Mouse (Mus musculus) left cerebral cortex, adult 9 months (tissue): ENCODE measurements around the gene Rangap1.
A peak's percentile ranks its signal among the peaks of the same experiment; 100 is the strongest.
"Not testable (repeated sequence)": the region's sequence is repeated elsewhere in the genome, so short reads cannot be mapped to it uniquely, and the experiment has no call there.

ENCODE experiments used
- DNase-seq, 2 experiments: peaks; one replicate each; pipeline ENCODE4 v3.0.0; 2022; ENCODE audit warnings: low spot score in 2 of 2

Rangap1 gene

DNA sequence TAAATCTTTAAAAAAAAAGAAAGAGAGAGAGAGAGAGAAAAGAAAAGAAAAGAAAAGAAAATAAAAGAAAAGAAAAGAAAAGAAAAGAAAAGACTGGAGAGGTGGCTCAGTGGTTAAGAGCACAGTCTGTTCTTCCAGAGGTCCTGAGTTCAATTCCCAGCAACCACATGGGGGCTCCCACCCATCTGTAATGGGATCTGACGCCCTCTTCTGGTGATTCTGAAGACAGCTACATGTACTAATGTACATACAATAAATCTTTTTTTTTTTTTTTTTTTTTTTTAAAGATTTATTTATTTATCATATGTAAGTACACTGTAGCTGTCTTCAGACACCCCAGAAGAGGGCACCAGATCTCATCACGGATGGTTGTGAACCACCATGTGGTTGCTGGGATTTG lies 3.0 kb downstream of the Rangap1 start:
- not testable (repeated sequence) for DNase-seq

DNA sequence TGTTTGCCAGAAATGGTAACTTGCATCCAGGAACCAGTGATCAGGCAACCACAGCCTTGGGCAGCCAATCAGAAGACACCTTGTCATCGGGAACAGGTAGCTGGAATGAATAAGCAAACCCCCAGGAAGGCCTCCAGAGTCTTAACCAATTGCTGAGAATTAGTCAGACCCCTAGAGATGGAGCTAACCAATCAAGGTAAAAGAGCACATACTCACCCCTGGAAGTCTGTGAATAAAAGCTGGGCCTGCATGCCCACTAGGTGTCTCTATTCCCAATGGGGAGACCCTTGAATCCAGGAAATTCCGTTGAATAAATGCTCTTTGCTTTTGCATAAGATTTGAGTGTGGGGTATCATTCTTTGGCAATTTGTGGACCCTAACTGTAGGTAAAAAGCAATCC lies 5.4 kb downstream of the Rangap1 start:
- no peak for DNase-seq

DNA sequence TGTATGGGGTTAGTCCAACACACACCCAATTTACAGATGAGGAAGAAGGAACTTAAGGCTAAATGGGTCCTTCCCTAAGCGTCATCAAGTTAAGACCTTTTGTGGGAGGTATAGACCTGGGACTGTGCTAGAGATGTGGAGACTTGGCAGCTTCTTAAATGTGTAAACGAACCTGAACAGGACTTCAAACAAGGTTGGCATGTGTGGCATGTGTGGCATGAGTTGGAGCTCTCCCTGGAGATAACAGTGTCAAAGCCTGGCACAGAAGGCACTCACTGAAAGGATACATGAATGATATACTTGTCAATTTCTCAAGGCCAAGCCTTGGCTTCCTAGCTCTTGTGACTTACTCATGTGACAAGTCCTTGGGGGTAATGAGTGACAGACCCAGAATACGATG lies 6.0 kb downstream of the Rangap1 start:
- DNase-seq, result no peak

DNA sequence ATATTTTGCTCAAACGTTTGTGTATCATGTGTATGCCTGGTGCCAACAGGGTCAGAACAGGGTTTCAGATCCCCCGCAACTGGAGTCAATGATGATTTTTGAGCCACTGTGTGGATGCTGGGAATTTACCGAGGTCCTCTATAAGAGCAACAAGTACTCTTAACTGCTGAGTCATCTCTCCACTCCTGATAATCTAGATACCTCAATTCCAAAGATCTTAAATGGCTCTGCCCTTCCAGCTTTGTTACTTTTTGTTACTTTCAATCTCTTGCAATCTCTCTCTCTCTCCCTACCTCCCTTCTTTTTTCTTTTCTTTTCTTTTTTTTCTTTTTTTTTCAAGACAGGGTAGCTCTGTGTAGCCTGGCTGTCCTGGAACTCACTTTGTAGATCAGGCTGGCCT lies 10.3 kb downstream of the Rangap1 start:
- DNase-seq, result no peak

DNA sequence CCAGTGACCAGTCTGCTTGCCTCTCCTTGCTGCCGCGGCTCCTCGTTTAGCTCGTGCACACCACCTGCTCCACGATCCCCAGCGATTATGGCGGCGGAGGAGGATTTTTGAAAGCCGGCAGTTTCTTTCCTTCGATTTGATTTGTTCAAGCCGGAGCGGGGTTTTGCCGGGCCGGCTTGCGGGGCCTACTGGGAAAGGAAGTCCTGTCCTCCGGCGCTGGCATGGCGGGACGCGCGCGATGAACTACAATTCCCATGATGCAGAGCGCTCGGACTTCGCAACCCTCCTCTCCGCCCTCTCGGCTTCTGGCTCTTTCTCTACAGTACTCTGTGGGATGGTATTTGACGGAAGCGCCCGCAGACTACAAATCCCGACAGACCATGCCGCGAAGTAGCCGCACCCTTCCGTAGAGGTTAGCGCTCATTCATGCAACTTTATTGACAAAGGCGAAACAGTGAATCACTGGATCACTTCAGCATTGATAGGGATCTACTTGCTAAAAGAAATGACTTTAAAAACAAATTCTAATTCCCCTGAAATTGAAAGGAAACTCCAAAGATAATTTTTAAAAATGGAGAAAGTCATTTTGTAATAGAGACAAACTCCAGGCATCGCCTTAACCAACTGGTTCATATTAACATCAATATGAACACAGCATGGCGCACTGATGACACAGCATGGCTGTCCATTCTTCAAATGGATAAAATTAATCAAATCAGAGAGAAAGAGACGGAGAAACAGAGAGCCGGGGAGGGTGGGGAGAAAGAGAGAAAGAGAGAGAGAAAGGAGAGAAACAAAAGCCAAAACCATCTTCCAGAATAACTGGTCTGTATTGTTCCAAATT lies 15.3 kb downstream of the Rangap1 start:
- DNase-seq, result peak; percentile 99

DNA sequence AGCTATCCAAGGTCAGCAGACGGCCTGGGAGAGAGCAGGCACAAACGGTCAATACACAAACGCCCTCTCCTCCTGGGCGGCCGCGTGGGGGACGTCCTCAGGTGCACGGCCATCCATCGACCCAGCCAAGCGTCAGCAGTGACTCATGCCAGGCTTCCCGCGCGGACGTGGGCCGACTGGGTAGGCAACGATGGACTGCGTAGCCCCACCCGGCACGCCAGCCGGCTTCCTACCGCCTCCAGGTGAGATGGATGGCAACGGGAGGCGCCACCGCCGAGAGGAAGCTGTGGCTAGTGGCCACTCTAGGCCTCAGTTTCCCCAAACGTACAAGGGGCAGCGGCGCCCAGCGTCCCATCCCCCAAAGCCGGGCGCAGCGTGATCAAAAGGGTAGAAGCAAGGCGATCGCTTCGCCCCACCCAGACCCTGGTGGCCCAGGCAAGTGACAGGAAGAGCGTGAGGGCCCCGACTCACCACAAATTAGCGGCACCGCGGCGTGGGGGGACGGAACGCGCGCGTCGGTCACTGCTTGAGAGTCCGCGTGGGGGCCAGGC lies 16.0 kb downstream of the Rangap1 start:
- peak in 1 of 2 experiments; percentile 73 for DNase-seq

DNA sequence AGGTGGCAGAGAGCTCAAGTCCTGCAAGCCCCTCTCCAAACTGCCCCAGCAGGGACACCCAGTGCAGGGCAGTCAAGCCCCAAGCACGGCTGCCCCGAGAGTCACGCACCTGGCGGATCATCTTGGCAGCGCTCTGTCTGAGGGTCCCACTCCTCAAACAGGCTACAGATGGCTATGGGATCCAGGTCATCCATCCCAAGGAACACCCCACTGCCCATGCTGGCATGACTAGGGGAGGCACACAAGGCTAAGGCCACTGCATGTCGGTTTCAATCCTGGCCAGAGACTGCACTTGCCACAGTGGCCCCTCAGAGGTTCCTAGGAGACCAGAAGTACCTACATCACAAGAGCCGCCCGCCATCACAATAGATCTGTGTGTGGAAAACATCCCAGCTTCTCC lies 19.4 kb downstream of the Rangap1 start:
- no peak for DNase-seq

DNA sequence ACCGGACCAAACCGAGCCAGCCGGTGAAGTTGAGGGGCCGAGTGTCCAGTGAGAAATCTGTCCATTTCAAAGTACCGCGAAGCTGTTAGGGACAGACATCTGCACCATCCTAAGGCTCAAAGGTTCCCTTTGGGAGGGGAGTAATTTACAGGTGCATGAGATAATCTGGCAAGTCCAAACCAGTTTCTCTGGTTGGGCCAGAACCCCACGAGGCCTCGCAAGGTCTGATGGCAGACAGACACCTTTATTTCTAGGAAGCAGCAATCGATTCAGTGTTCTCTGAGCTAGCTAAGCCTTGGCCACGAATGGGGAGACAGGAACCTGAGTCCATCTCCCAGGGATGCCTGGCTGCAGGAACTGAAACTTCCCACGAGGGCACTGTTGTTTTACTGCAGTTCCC lies 21.7 kb downstream of the Rangap1 start:
- DNase-seq, result no peak

DNA sequence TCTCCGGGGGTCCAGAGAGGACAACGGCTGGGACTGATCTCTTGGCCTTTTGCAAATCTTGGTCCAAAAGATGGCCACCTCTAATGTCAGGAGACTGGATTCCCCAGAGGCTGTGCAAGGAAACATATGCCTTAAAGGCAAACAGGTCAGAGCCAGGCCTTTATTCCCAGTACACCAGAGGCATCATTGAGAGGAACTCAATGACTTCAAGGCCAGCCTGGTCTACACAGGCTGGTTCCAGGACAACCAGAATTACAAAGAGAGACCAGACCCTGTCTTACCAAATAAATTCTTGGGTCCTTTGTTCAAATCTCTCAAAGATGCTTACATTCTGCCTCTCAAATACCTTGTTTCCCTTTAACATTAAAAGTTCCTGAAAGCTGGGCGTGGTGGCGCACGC lies 23.0 kb downstream of the Rangap1 start:
- DNase-seq, result no peak

DNA sequence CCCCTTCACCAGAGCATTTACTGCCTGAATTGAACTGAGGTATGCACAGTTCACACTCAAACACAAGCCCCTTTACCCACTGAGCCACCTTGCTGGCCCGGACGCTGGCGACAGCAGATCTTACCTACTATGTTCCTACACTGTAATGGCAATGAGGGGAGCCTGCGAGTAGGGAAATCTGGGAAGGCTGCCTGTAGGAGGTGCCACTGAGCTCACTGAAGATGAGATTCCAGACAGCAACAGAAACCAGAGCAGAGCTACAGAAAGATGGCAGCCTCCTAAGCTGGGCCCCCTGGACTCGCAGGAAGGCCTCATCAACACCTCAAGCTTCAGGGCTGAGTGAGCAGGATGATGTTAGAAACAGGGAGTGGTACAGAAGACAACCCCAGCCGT lies 26.2 kb downstream of the Rangap1 start:
- peak in 1 of 2 experiments; percentile 26 for DNase-seq

DNA sequence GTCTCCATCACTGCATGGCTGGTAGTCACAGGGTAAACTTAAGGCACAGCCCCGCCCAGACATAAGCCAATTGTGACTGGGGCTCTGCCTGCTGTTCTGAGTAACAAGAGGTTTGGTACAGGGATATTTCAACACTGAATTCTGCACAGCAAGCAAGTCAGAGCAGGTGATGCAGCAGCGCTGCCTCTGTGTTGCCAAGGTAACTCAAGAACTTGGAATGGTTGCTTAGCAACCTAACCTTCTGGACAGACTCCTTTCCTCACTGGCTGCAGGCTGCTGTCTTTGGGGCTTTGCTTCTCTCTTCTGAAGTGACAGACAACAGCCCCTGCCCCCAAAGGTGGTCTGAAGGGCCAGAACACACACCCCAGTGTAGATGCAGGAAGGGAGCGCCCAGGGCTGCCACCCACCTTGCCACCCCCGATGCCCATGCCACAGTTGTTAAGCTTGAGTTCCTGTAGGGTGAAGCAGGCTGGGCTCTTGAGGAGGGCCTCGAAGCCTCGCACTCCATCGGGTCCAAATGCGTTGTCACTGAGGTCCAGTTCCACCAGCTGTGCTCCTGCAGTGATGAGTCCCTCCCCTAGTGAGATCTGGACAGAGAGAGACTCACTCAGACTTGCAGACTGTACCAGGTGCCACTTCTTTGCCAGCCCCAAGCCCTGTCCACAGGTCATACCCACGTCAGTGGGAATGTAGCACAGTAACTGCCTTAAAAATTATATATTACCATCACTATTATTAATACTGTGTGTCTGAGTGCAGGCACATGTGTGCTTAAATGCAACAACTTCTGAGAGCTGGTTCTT lies 26.8 kb downstream of the Rangap1 start:
- DNase-seq, result peak; percentile 63 to 80

DNA sequence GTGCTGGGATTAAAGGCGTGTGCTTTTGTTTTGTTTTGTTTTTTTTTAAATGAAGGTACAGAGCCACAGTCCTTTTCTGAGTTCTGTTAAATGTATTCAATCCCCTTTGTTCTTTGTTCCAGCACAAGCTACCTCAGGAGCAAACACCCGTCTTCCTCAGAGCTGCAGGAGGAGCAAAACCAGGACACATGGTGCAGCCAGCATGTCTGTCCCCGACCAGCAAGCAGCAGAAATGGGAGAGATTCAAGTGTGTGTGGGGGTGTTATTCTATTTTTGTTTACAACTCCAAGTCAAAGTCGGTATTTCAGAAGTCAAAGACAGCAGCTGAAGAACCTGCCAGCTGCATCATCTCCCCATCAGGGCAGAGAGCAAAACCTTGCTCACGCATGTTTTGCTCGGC lies 31.6 kb downstream of the Rangap1 start:
- peak in 1 of 2 experiments; percentile 14 for DNase-seq

DNA sequence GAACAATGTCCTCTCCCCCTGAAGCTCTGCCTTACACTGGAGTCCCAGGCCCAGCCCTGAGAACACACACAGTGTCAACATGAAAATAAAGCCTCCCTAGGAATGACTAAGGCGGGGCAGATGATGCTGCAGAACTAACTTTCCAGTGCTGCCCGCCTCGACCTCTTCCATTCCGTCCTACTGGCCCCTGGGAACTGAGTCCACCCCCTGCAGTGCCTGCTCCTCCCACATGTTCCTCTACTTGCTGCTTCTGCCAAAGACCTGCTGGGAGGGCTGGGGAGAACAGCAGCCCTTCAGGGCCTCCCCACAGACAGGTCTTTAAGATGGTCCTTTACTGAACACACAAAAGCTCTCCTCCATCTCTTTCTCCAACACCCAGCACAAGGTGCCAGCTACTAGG lies 34.5 kb downstream of the Rangap1 start:
- no peak for DNase-seq

DNA sequence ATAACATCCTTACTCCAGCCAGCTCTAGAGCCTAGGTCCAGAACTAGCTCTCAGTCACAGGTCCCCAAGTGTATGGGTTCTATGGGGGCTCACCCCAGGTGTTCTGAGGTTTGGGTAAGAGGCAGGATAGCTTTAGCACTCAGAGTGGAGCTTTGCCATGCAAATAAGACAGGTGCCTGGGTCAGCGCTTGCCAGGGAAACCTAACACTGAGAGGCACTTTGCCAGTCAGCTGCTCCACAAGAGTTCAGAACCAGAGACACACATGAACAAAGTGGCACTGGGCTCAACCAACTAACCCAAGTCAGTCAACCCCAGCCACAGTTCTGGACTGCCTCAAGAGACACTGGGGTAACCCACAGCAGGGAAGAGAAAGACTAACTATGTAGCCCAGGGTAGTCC lies 35.6 kb downstream of the Rangap1 start:
- no peak for DNase-seq

DNA sequence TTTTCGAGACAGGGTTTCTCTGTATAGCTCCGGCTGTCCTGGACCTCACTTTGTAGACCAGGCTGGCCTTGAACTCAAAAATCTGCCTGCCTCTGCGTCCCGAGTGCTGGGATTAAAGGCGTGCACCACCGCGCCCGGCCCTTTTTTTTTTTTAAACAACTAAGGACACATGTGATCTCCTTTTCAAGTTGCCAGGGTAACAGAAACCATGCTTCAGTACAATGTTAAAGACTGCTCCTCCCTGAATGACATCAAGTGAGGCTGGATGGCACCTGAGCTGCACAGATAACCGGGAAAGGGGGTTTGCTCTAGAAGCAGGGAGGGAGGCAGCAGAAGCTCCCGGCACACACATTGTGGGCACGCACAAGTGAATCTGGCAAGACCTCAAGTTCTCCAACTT lies 36.3 kb downstream of the Rangap1 start:
- no peak for DNase-seq

DNA sequence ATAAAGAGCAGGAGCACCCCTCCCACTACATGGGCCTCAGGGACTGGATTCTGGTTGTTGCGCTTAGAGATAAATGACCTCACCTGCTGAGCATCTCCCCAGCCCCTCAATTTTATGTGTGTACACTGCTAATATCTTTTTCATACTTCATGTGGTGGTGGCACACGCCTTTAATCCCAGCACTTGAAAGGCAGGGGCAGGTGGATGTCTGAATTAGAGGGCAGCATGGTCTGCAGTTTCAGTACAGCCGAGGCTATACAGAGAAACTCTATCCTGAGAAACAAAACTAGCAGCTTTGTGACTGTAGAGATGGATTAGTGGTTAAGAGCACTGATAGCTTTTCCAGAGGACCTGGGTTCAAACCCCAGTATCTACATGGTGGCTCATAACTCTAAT lies 42.2 kb downstream of the Rangap1 start:
- DNase-seq, result no peak

DNA sequence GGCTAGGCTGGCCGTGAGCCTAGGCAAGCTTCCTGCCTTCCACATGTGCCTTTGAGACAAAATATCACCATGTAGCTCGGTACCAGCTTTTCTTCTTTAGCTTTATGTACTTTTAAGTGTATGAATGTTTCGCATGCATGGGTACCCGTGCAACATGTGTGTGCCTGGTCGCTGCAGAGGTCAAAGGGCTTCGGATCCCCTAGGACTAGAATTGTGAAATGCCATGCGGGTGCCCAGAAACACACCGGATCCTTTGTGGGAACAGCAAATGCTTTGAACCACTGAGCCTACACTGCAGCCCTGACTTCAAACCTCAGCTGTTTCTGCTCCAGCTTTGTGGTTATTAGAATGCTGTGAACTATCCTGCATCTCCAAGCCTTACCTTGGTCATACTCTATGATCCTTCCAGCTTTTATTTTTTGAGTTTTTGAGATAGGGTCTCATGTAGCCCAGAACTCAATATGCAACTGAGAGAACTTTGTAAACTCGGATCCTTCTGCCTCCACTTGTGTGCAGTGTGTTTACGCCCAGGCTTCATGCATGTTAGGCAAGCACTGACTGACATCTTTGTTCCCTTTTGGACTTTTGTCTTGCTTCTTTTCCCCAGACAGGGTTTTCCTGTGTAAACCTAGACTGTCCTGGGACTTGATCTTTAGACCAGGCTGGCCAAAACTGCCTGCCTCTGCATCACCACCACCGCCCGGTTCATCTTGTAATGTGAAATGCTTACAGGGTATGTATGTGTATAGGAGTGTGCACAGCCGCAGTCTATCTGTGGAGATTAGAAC lies 42.8 kb downstream of the Rangap1 start:
- DNase-seq, result no peak

DNA sequence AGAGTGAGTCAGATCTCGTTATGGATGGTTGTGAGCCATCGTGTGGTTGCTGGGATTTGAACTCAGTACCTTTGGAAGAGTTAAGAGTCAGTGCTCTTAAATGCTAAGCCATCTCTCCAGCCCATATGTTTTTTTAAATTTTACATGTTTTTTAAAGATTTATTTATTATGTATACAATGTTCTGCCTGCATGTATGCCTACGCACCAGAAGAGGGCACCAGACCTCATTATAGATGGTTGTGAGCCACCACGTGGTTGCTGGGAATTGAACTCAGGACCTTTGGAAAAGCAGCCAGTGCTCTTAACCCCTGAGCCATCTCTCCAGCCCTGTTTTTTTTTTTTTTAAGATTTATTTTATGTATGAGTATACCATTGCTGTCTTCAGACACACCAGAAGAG lies 44.0 kb downstream of the Rangap1 start:
- DNase-seq, result not testable (repeated sequence)

DNA sequence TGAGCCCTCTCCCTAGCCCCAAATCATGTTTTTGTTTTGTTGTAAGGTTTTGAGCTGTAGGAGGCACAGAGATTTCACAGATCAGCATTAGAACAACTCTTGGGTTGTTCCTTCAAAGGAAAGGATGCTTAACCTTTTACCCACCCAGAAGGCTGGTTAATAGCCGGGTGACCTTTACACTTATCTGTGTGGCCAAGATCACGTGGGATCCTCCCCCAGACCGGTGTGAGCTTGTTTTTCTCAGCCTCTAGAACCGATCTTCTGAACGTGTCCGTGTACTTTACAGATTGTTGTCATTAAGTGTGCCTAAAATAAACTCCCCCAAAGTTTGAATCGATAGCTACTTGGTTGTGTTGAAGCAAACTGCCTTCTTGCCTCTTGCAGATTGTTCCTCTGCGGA lies 44.7 kb downstream of the Rangap1 start:
- DNase-seq, result no peak

DNA sequence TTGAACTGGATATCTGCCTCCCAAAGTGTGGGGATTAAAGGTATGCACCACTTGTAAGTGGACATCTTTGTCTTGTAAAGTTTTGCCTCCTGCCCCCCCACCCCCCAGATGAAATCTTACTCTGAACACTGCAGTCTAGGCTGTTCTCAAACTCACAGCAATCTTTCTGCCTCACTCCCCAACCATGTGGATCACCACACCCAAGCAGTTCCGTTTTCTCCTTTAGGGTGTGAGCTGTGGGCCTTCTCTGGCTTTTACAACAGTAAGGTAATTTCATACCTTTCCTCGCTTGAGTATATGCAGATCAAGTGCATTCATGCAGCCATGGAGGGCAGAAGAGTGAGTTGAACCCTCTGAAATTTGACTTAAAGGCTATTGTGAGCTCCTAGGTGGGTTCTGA lies 45.2 kb downstream of the Rangap1 start:
- no peak for DNase-seq

DNA sequence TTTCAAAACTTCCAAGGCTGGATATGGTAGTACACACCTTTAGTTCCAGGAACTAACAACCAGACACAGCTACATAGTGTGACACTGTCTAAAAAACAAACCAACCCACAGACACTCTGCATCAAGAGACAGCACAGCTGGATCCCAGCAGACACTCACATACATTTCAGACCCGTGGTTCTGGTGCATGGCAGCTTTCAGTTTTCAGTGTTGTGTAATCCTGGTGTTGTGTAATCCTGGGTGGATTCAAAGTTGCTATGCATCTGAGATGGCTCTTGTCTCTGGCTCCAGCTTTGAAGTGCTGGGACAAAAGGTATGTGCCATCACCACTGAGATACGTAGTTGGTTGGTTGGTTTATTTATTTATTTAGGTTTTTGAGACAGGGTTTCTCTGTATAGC lies 46.8 kb downstream of the Rangap1 start:
- no peak for DNase-seq

DNA sequence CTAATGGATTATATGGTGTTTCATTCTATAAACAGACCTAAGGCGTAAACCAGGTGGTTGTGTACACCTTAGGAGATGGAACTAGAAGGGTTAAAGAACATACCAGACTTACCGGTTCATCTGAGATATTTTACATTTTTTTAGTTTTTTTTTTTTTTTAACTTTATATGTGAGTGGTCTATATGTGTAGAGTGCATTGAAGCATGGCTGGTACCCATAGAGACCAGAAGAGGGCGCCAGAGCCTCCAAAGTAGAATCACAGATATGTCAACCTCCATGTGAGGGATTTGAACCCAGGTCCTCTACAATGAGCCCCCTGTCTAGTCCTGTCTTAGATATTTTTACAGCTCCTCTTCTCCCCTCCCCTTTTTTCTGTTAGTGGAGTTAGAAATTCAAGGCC lies 47.5 kb downstream of the Rangap1 start:
- peak in 1 of 2 experiments; percentile 36 for DNase-seq
